In genomic region chr2:19753479-19753878, GRCm38 (mm10) we compare ENCODE assay signal across 26 mouse cellular contexts.
A peak's percentile ranks its signal among the peaks of the same experiment; 100 is the strongest.
DNase-seq lines count a peak whose midpoint lies in the region.
"Had no signal": no experiment of that assay in that cellular context is flagged by ENCODE, and none has a peak within 500 bp of the region (broad histone marks: within the 10 kb centered on the region; RNA-seq: fewer than 3 reads in every experiment).

No protein-coding gene starts in this region.

- H3K27me3 ChIP-seq in forebrain, embryonic 10.5 days (ENCODE audit: poor library complexity, severe bottlenecking), result no peaks in the 10 kb centered on the region
- H3K27me3 ChIP-seq: embryonic facial prominence, embryonic 13.5 days; forebrain, embryonic 13.5 days; heart, embryonic 12.5 days; heart, embryonic 15.5 days; hindbrain, embryonic 13.5 days had no signal

- no peak overlapping the region for H3K4me3 ChIP-seq in forebrain, embryonic 10.5 days
- H3K4me3 ChIP-seq: embryonic facial prominence, embryonic 10.5 days; embryonic facial prominence, embryonic 13.5 days; erythroblast, embryonic 14.5 days; forebrain, embryonic 13.5 days; heart, embryonic 12.5 days; heart, embryonic 15.5 days; hindbrain, embryonic 10.5 days; hindbrain, embryonic 13.5 days had no signal

- H3K36me3 ChIP-seq in forebrain, embryonic 10.5 days (replicated peaks), result no peaks in the 10 kb centered on the region
- H3K36me3 ChIP-seq: embryonic facial prominence, embryonic 10.5 days; embryonic facial prominence, embryonic 13.5 days; heart, embryonic 12.5 days; heart, embryonic 15.5 days; hindbrain, embryonic 10.5 days; hindbrain, embryonic 13.5 days had no signal

- H3K4me1 ChIP-seq in forebrain, embryonic 10.5 days, result no peaks in the 10 kb centered on the region
- H3K4me1 ChIP-seq: embryonic facial prominence, embryonic 10.5 days; embryonic facial prominence, embryonic 13.5 days; forebrain, embryonic 13.5 days; heart, embryonic 15.5 days; hindbrain, embryonic 10.5 days had no signal

- no peak overlapping the region for H3K27ac ChIP-seq in forebrain, embryonic 10.5 days
- H3K27ac ChIP-seq: embryonic facial prominence, embryonic 10.5 days; embryonic facial prominence, embryonic 13.5 days; forebrain, embryonic 13.5 days; heart, embryonic 15.5 days; hindbrain, embryonic 10.5 days; hindbrain, embryonic 13.5 days had no signal

- intact Hi-C loops in left cerebral cortex, postnatal 4 days (cut with DNase I), result no loop called here

- no peaks in the 10 kb centered on the region for H3K9me3 ChIP-seq in forebrain, embryonic 10.5 days
- H3K9me3 ChIP-seq: embryonic facial prominence, embryonic 10.5 days; embryonic facial prominence, embryonic 13.5 days; forebrain, embryonic 13.5 days; heart, embryonic 15.5 days; hindbrain, embryonic 10.5 days; hindbrain, embryonic 13.5 days had no signal

- peak; percentile 5 for DNase-seq in layer of hippocampus, adult 9-10 months (ENCODE audit: low spot score)
- DNase-seq in layer of hippocampus, postnatal 14 days (ENCODE audit: low spot score in 2 of 2), result no peak
- DNase-seq in left cerebral cortex, adult 18-20 months (ENCODE audit: low spot score in 2 of 2), result peak; percentile 39 to 47
- no peak for DNase-seq in left cerebral cortex, postnatal 4 days
- DNase-seq in right cerebral cortex, adult 2 months (ENCODE audit: low spot score in 2 of 2), result peak; percentile 25 to 47
- no peak for DNase-seq in right cerebral cortex, postnatal 4 days
- peak; percentile 75 for DNase-seq in telencephalon, adult 2 months (ENCODE audit: low read depth, low spot score)
- DNase-seq in forebrain, embryonic 10.5 days (ENCODE audit: extremely low spot score, low spot score), result no peak
- DNase-seq: adrenal gland, adult 2 months; adrenal gland, postnatal 14 days; cerebellum, adult 11-12 months; cerebellum, adult 8-10 months; cerebellum, postnatal 36 days; embryo, embryonic 11 days; gastrocnemius, postnatal 25 days; heart, adult 18-20 months; heart, postnatal 10 days; heart, postnatal 36 days had no signal

Comparison
In these comparisons a context has a peak if more than half of its experiments do, and no peak if none do; other contexts are left out.
1. DNase-seq: peak in layer of hippocampus, adult 9-10 months (single experiment), left cerebral cortex, adult 18-20 months (2 of 2), right cerebral cortex, adult 2 months (2 of 2) and telencephalon, adult 2 months (single experiment); none in layer of hippocampus, postnatal 14 days (0 of 2), left cerebral cortex, postnatal 4 days (single experiment), right cerebral cortex, postnatal 4 days (single experiment) and forebrain, embryonic 10.5 days (single experiment).